Mouse (Mus musculus) right cerebral cortex, postnatal 36 days (tissue): ENCODE measurements at regions not wholly inside any gene's neighbourhood (a gene's known extent, or its start where the extent isn't known, plus 50 kb on each side); places are given as distances from the start of the nearest gene placed in this dataset.
A peak's percentile ranks its signal among the peaks of the same experiment; 100 is the strongest.
"Not testable (repeated sequence)": the region's sequence is repeated elsewhere in the genome, so short reads cannot be mapped to it uniquely, and the experiment has no call there.

Source experiments
- DNase-seq, 2 experiments: peaks; one replicate each; pipeline ENCODE4 v3.0.0; 2022; ENCODE audit warnings: low spot score in 2 of 2, mixed read lengths in 1 of 2

DNA sequence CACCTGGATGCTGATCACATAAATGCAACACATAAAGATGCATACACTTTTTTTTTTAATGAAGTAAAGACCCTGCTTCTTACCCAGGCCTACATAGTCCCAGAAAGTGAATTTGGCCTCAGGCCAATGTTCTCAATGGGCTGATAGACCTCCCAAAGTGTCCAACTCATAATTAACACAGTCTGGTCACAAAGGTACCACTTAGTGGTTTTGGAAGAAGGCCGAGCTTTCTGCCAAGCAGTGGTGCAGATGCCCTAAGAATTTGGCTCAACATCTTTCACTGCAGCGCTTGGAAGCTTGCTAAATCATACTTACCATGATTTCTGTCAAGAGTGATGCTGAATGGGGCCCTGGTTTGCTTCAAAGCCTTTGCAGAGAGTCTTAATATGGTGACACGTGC lies 706.4 kb upstream of the Rag2 start:
- no peak for DNase-seq

DNA sequence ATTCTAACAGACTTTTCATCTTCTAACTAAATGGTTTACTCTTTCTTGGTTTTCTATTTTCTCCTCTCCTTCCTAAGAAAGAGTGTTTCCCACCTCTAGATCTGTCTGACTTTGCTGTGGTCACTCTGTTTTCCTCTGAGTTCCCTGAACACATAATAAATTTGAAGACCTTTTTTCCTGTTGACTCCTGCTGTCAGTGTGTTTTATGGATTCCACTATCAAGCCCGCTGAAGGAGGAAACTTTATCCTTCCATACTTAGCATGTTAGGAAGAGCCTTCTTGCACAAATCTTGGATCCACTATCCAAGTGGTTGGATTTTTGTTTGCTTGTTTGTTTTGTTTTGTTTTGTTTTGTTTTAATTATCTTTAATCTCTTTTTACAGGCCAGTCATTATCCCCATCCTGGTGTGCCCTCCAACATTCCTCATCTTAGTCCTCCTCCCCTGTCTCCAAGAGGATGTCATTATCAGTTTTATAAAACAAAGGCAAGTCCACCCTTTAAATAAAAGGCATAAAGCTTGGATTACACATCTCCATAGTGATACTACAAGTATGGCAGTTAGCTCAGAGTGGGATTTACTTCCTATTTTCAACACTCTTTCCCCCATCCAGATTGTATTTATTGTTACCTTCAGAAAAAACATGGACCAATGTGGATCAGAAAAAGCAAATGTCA lies 704.8 kb upstream of the Rag2 start:
- DNase-seq: no peak

DNA sequence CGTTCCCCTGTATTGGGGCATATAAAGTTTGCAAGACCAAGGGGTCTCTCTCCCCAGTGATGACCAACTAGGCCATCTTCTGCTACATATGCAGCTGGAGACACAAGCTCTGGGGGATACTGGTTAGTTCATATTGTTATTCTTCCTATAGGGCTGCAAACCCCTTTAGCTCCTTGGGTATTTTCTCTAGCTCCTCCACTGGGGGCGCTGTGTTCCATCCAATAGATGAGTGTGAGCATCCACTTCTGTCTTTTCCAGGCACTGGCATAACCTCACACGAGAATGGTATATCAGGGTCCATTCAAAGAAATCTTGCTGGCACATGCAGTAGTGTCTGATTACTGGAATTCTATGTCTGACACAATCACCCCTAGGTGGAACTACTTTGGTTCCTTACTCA lies 675.9 kb upstream of the Rag2 start:
- not testable (repeated sequence) for DNase-seq

DNA sequence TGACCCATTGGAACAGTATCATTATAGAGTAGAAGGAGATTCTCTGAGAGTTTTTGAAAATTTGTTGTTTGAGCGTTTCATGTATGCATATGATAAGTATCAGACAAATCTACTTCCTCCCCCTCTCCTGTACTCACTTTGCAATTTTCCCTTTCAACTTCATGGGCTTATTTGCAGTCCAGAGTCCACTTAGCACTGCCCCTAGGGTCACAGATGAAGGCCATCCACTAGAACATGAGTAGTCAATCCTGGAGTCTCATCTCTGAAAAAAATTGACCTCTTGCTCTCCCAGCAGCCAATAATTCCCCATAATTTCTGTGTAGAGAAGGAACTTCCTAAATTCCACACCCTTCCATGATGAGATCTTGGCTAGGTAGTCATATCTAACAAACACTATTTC lies 665.1 kb upstream of the Rag2 start:
- DNase-seq: no peak

DNA sequence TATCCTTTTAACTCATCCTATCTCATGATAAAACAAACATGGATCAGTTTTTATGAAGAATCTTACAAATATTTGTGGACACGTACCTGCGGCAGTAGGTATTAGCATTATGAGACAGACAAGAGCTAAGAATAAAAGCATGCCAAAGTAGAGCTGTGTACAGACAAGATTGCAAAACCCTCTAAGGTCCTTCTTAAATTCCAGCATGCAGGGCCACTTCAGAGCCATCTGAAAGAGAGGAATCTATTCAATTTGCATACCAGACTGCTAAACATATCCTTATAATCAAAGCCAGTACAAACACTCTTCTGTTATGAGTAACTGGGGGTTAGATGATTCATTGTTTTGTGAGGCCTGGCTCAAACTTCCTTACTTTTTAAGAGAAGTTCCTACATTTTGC lies 659.9 kb upstream of the Rag2 start:
- DNase-seq: no peak

DNA sequence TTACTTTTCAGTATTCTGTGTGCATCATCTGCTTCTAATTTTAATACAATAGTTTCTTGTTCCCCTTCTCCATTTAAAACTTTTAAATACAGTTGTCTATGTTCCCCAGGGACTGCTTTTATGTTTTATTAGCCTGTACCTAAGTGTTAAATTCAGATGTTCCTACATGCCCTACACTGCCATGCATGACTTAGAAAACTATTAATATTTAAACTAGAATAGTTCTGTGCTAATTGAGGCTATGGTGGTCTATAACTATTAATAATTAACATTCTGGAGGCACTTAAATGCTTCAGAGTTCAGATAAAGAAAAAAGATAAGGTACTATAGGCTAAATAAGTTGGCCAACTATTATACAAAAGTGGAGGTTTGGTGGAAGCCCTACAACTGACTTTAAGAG lies 647.3 kb upstream of the Rag2 start:
- DNase-seq: no peak

DNA sequence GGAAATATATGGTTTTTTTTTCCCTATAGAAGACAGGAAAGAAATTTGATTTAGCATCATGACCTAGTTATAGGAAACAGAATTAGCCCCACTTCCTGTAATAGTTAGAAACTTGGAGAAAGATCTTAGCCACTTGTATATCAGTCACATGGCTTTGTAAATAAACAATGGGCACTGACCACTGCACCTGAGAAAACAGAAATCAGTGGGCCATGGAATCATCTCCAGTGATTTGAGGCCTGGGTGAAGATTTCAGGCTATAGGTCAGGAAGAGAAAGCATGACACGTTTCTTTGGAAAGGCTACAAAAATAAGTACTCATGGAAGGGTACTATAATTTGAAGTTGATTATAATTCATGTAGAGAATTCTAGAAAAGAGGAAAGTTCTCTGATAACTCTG lies 642.2 kb upstream of the Rag2 start:
- no peak for DNase-seq

DNA sequence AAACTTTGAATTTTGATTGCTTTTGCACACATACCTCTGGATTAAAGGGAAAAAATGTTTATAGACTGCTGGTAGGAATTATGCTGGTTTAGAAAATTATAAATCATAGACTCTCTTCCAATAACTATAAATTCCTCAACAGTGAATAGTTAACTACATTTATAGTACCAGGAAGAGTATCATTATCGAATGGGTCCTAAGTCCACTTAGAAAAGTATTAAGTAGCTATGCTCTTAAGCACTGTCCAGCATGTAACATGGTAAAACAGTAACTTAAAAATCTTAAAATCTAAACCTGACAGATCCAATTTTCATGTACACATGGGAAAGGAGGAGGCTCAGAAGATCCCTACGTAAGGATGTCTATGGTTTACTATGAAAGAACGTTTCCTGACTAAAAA lies 609.2 kb upstream of the Rag2 start:
- DNase-seq: no peak

DNA sequence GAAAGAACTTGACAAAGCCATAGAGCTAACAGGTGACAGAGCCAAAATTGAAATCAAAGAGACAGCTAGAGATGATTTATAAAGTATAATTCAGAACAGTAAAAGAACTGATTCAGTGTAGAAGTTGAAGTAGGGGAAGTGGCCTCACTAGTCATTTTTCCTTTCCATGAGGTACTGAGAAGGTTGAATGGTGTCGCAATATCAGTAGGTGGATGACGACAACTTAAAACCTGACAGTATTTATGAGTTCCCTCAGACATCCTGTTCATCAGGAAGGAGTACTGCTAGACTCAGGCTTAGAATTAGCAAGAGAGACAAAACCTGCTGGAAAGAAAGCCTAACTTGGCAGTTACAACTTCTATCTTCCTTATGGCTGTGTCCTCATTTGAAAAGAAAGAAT lies 605.1 kb upstream of the Rag2 start:
- no peak for DNase-seq

DNA sequence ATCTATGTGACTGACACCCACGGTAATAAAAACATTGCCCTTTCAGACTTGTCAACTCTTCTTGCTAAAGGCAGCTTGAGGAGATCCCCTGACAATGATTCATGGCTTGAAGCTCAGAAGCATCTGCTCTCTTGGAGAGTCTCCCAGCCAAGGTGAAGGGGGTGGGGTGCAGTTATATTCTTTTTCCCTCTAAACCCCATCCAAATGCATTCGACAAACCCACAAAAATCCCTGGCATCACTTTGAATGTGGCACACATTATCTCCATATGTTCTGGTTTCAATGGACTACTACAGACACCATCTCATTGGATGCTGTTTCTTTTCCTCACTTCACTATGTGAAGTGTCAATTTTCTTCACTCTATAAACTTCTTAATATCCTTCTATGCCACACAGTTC lies 603.0 kb upstream of the Rag2 start:
- DNase-seq: peak; percentile 11 to 25

DNA sequence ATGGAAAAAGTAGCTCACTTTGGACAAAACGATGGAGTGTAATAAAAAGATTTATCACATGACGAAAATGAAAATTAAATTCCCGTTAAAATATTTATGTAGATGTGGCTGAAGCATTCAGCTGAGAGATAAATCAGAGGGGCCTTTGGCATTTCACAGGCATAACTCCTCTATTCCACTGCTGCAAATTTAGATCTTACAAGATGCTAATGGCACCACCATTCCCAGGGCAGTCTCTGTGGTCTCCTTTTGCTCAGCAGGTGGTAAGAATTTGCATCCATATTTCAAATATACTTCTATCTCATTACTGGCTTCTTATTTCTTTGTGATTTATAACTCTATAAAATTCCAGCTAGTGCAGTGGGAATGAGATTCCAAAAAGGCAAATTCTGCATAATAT lies 581.5 kb upstream of the Rag2 start:
- DNase-seq: no peak

DNA sequence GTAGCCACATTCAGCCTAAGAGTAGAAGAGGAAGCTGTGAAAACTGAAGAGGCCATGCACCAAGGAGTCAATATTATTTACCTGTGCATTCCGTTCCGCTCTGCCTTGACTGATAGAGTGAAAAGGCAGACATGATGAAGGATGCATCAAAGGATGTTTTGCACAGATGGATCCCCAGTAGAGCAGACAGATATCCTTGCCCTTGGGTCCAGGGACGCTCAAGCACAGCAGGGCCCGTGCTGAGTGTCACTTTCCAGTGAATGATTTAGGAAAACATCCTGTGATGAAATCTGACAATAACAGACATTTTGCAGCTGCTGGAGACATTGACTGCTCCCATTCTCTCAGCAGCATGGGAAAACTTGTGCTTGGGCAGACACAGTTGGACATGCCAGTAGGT lies 561.6 kb upstream of the Rag2 start:
- no peak for DNase-seq

DNA sequence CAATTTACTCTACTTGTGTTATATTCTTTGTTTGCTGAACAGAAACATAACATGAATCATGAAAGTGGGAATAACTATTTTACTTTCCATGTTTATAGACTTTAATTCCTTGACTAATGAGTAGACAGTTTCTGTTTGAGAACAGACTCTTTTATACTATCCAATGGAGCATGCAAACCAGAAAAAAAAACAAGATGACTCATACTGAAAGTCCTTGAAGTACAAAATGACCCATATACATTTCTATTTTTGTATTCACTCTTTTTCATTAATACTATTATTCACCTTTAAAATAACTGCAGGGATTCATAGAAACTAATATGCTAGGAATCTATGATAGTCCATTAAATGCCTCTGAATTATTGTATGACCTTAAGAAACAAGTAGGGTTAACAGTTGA lies 549.5 kb upstream of the Rag2 start:
- no peak for DNase-seq

DNA sequence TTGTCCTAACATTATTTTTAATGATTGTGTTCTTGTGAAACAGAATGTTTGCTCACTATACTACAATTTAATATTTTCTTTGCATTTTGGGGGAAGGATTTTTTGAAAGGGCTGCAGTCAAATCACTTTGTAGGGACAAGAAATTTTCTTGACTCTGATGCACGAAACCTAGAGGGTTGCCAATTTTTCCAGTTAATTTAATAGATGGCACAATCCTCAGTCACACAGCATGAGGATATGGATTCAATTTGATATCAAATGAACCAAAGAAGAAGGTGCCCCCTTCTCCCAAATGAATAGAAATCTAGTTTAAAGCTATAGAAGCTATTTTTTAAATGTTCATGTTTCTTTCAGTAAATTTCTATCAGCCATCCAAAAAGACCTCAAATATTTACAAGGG lies 544.3 kb upstream of the Rag2 start:
- DNase-seq: no peak

DNA sequence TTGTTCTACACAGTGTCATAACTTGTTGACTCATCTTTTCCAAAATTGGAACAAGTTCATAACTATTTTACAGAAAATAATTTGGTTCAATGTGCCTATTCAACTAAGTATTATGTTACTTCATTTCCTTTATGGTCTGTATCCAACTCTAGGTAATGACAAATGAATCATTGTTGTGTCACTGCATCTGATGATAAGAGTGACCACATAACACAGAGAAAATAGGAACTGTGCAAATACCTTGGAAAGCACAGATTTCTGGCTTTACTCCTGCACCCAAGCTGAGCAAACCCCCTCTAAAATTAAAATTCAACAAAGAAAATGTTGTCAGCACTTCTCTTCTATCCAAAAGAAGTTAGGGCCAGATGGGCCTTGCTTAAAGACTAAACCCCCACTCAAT lies 540.7 kb upstream of the Rag2 start:
- no peak for DNase-seq

DNA sequence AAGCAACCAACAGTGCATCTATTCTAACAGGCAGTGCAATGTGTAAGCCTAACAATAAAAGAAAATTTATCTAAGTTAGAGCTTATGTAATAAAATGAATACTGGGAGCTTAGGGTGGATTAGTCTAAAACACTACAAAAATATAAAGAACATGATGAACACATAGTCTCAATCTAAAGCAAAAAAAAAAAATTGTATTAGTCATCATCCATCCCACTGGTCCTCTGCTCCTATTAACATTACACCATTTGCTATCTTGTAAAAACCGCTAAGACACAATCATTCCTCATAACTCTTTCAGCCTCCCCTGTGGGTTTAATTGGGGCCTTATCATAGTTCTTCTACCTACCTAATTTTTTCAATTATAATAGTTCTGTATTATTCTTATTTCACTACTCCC lies 539.9 kb upstream of the Rag2 start:
- DNase-seq: no peak

DNA sequence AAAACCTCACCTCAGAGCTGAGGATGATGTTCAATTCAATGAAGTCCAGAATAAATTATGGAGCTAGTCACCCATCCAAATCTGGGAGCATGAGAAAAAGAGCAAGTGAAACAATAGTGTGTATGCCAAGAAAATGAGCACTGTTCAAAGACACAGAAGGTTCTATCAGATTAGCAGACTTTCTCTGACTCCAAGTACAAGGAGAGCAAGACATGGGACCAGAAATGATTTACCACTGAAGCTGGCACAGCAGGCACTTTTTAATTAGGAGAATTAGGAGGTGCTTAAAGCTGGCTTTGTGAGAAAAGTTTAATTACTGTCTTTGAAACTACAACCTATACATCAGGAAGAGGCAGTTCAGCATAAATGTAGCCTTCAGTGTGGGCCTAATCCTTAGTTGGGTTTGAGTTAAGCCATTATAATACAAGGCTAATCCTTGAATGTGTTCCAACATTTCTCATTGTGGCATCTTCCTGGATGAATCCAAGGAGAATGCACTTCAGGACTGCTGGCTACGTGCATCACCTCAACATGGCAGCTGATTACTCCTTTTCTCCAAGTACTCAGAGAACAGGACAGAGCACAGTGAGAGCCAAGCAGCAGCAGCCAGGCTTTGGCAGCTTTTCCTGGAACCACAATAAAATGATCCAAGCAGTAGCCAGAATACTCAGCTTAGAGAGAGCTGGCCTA lies 517.2 kb upstream of the Rag2 start:
- peak in 1 of 2 experiments; percentile 4 for DNase-seq

DNA sequence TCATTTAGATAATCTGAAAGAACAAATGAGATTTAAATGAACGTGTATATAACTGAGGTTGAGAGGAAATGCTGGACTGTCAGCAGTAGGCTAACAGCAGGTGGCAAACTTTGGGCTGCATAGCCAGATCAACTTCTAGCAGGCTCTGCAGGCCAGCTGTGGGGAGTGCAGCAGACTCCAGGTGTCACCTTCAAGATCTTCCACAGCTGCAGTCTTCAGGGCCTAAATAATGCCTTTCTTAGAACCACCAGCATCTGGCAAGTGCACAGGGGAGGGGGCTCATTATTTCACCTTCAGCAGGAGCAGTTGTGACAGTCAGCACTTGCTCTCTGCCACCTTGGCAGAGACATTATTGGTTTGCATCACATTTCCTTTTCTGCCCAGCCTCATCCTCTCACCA lies 487.7 kb upstream of the Rag2 start:
- DNase-seq: no peak

DNA sequence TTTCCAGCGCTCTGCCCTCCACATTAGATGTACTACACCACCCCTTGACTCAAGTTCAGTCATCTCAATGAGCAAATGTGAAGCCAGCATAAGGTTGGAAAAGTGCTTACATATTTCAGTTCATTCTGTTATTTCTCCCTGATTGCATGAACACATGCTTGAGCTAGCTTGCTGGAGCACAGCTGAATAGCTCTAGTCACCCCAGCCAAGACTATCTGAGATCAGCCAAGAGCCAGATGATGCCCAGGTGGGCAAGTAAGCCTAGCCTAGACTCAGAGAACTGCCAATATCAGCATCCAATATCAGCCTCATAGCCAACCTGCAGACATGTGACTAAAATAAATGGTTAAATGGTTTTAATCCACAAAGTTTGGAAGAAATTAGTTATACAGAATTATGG lies 484.6 kb upstream of the Rag2 start:
- DNase-seq: no peak

DNA sequence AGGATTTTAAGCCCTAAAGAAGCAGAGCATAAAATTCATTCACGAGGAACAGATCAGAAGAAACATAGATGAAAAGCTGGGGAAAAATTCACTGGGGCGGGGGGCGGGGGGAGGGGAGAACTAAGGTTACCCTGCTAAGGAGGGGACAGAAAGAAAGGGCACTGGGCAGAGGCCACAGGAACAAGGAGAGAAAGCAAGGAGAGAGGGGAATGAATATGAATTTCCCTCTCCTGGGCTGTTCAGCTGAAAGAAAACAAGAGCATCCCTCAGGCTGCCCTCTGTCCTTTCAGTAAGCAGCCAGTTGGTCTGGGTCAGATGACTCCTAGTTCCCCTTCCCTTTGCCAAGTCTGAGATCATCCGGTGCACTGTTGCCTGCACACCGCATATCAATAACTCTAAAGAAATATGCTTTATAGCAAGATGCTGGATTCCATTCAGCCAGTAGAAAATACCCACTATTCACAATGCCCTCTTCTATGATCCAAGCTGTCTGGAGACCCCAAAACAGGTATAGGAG lies 467.7 kb upstream of the Rag2 start:
- DNase-seq: no peak

DNA sequence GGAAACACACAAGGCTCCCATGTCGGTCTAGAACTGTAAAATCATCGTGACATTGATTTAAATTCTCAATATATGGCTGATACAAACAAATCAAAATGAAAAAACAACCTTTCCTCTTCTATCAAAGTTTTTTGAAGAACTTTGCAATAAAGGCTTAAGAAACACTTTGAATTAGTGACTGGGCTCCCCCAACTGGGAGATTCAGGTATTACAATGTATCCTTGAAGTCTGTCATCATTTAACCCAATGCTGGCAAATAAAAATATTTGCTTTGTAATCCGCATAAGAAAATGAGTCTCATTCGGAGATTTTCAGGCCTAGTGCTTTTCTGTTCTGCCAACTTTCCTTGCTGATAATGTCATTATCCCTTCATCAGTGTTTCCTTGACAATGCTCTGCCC lies 465.2 kb upstream of the Rag2 start:
- DNase-seq: peak in 1 of 2 experiments; percentile 12

DNA sequence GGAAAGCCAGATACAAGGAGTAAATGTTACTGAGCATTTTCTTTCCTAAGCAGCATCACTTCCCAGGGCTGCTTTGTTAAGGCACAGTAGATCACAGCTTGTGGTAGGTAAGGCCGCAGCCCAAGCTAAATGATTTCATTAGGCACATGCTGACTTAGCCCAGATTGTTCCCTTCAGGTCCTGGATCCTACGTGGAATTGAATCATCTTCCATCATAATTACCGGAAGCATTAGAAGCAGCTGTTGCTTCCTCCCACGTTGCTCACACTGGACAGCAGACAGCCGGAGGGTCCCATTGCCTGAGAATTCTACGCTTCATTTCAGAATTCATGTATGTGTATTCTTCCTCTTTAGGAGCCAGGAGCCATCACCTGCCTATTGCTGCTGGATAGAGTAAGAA lies 458.6 kb upstream of the Rag2 start:
- DNase-seq: no peak

DNA sequence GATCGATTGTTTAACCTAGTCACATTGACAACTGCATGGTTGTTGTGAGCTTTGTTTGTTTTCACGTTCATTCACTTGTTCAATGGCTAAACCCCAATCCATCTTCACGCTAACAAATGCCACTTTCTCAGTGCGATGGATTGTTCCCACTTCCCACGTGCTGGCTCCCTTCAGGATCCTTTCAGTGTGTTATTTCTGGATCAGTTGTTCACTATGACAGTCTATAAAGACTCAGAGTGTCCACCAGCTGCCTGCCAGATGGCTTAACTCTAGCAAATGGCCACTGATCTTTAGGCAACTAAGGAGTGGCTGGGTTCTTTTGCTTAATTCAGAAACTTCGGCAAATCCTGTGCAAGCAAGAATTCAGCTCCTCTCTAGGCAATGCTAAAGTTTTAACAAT lies 451.7 kb upstream of the Rag2 start:
- peak; percentile 42 to 55 for DNase-seq

DNA sequence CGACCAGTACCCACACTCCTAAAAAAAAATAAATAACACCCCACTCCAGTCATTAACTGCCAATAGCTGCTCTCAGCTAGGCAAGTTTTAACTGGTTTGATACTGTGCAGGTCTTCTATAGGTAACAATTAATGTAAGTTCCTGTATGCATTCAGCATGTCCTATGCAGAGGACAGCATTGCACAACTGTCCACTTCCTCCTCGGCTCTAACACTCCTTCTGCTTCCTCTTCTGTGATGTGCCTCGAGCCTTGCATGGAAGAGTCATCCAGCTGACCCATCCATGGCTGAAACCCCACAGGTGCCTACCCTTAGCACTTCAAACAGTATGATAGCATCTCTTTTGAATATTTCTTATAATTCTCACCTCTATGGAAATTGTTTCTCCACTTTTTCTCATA lies 449.4 kb upstream of the Rag2 start:
- DNase-seq: no peak
